Mouse (Mus musculus) testis, adult 2 months (tissue): ENCODE results near the gene Dnase2a. TPM values are rescaled to one million over a fixed set of nuclear protein-coding genes. Genes with fewer than 3 reads are reported as not detected.
A peak's percentile ranks its signal among the peaks of the same experiment; 100 is the strongest.

Source experiments
- H3K27ac ChIP-seq: fragments of 200-500 bp; 2 replicates; pipeline ENCODE4 v1.5.1; 2012; ENCODE audit warnings: low read depth, low read length; ENCODE audit not compliant: control insufficient read depth, insufficient read depth
- H3K27me3 ChIP-seq: fragments of 200-500 bp; 2 replicates; pipeline ENCODE4 v1.6.1; 2012; ENCODE audit warnings: mild to moderate bottlenecking, low read length, moderate library complexity; ENCODE audit not compliant: control insufficient read depth, insufficient read depth
- H3K36me3 ChIP-seq: fragments of 200-500 bp; 2 replicates; pipeline ENCODE4 v1.6.1; 2012; ENCODE audit warnings: mild to moderate bottlenecking, low read length; ENCODE audit not compliant: control insufficient read depth, insufficient read depth
- H3K4me1 ChIP-seq: fragments of 200-500 bp; 2 replicates; pipeline ENCODE4 v1.6.1; 2012; ENCODE audit warnings: low read length; ENCODE audit not compliant: control insufficient read depth, insufficient read depth
- H3K4me3 ChIP-seq: fragments of 200-500 bp; 2 replicates; pipeline ENCODE4 v1.5.1; 2012; ENCODE audit warnings: low read depth, mild to moderate bottlenecking, low read length, moderate library complexity, mixed read lengths; ENCODE audit not compliant: control insufficient read depth
- CTCF ChIP-seq: fragments of 200-500 bp; IDR thresholded peaks from 2 replicates; pipeline ENCODE4 v1.5.1; 2012; ENCODE audit warnings: low read depth, mild to moderate bottlenecking, inconsistent platforms, low read length, moderate library complexity; ENCODE audit not compliant: control insufficient read depth, insufficient read depth, insufficient replicate concordance
- POLR2A ChIP-seq: fragments of 200-500 bp; IDR thresholded peaks from 2 replicates; pipeline ENCODE4 v1.6.1; 2012; ENCODE audit warnings: low read depth, mild to moderate bottlenecking, inconsistent platforms, low read length, moderate library complexity; ENCODE audit not compliant: control insufficient read depth
- polyA plus RNA-seq: library from polyadenylated mRNA; depleted of rRNA; stranded (reverse); fragments of >200 nt; gene quantifications from 2 replicates; pipeline ENCODE4 v1.2.3, GENCODE M21; 2012

The Dnase2a gene
- polyA plus RNA-seq, 1 experiment, result 1.6 TPM

GRCm38 (mm10) chr8:84915269-84915668, 6.9 kb downstream of the Dnase2a start:
- Histone ChIP-seq H3K36me3 (no peaks in the 10 kb centered on the region), H3K27me3 (no peaks in the 10 kb centered on the region), H3K4me3 (no peak overlapping the region), H3K4me1 (peaks cover 14% of the 10 kb centered on the region), H3K27ac (no peak overlapping the region)
- no peak for TF ChIP-seq POLR2A
- no peak for TF ChIP-seq CTCF

DNA sequence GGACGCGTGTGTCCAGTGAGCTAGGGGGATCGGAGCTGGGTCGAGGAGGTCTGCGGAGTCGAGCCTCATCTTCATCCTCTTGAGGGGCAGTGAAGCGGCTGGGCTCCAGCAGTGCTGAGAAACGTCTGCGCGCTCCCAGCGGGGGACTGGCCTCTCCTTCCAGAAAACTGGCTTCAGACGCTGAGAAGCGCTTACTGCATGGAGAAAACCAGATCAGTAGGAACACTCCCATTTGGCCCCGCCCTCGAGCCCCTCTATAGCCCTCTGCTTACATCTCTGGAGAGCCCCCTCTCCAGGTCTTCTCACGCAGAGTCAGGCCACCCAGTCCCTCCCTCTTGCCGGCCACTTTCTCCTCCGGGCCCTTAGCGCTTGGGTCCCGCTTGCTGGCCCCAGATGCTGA, 9.4 kb downstream of the Dnase2a start:
- Histone ChIP-seq H3K27me3 (no peaks in the 10 kb centered on the region), H3K4me1 (peaks cover 7% of the 10 kb centered on the region), H3K27ac (no peak overlapping the region), H3K36me3 (no peaks in the 10 kb centered on the region), H3K4me3 (no peak overlapping the region; the same call in 1 of the 2 replicates)
- no peak for TF ChIP-seq POLR2A
- TF ChIP-seq CTCF, result no peak

- H3K36me3 ChIP-seq, result no peaks in the 10 kb centered on the region
- H3K4me1 ChIP-seq, result peaks cover under 1% of the 10 kb centered on the region; the same call in 1 of the 2 replicates
- no peaks in the 10 kb centered on the region for H3K27me3 ChIP-seq
- no peak overlapping the region for H3K27ac ChIP-seq
- no peak overlapping the region for H3K4me3 ChIP-seq
- TF ChIP-seq CTCF, result no peak
- no peak for TF ChIP-seq POLR2A
Measured at GRCm38 (mm10) chr8:84918646-84919045, 10.3 kb downstream of the Dnase2a start.

DNA sequence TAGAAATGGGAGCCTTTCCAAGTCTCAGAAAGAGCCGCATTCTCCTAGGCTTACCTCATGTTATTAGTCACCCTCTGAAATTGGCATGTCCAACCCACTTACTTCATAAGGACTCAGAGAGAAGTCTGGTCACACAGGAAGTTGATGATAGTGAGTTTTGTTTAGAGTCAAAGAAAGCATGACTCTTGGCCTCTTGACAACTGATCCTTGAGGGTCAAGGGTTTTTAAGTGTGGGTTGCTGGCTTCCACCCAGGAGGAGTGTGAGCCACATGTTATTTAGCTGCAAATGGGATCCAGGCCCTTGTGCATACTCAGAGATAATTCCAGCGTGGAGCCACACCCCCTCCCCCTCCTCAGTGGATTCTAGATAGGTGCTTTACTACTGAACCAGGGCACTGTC, 13.2 kb downstream of the Dnase2a start:
- no peak overlapping the region for H3K4me3 ChIP-seq
- no peaks in the 10 kb centered on the region for H3K4me1 ChIP-seq
- H3K36me3 ChIP-seq, result no peaks in the 10 kb centered on the region
- no peak for TF ChIP-seq CTCF
- TF ChIP-seq POLR2A, result no peak
- H3K27ac ChIP-seq, result no peak overlapping the region
- no peaks in the 10 kb centered on the region for H3K27me3 ChIP-seq

DNA sequence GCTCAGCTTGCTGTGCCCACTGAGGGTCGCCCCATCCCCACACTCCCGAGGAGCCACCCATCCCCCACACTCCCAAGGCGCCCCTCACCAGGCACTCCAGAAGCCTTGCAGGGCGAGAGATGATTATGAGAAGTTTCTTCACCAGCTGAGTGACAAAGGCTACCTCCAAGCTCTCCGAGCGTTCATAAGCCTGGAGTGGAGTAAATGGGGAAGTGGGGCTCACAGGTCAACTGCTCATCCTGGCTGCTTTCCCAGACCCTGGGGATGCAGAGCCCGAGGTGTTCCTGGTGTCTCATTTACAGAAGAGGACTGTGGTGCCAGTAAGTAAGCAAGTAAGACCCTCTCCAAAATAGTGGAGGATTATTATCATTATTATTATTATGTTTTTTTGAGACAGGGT, 17.2 kb downstream of the Dnase2a start:
- H3K27me3 ChIP-seq, result no peaks in the 10 kb centered on the region
- TF ChIP-seq CTCF (no peak), POLR2A (no peak)

GRCm38 (mm10) chr8:84927513-84927912, 19.2 kb downstream of the Dnase2a start:
- TF ChIP-seq CTCF (no peak), POLR2A (no peak)
- H3K4me1 ChIP-seq, result peaks cover 7% of the 10 kb centered on the region
- no peaks in the 10 kb centered on the region for H3K27me3 ChIP-seq
- no peak overlapping the region for H3K4me3 ChIP-seq
- no peak overlapping the region for H3K27ac ChIP-seq
- H3K36me3 ChIP-seq, result no peaks in the 10 kb centered on the region

More for the DNA sequence above, 17.2 kb downstream of the Dnase2a start:
- Histone ChIP-seq H3K36me3 (no peaks in the 10 kb centered on the region), H3K27ac (no peak overlapping the region), H3K4me1 (peaks cover 7% of the 10 kb centered on the region), H3K4me3 (no peak overlapping the region)

GRCm38 (mm10) chr8:84928456-84929306, 20.3 kb downstream of the Dnase2a start:
- H3K4me3 ChIP-seq, result peak overlapping the region; percentile 58
- H3K27ac ChIP-seq, result no peak overlapping the region
- H3K4me1 ChIP-seq, result peaks cover 7% of the 10 kb centered on the region
- no peaks in the 10 kb centered on the region for H3K36me3 ChIP-seq
- TF ChIP-seq CTCF (peak; percentile 80; the same call in 1 of the 2 replicates), POLR2A (no peak)
- no peaks in the 10 kb centered on the region for H3K27me3 ChIP-seq
